Mouse (Mus musculus) spleen, postnatal 4 days (tissue): Measurements from ENCODE around the gene Bnip1.

ENCODE experiments used
- DNase-seq, 2 experiments: peaks; one replicate each; pipeline ENCODE4 v3.0.0; 2022; ENCODE audit warnings: low spot score in 2 of 2

Gene Bnip1

DNA sequence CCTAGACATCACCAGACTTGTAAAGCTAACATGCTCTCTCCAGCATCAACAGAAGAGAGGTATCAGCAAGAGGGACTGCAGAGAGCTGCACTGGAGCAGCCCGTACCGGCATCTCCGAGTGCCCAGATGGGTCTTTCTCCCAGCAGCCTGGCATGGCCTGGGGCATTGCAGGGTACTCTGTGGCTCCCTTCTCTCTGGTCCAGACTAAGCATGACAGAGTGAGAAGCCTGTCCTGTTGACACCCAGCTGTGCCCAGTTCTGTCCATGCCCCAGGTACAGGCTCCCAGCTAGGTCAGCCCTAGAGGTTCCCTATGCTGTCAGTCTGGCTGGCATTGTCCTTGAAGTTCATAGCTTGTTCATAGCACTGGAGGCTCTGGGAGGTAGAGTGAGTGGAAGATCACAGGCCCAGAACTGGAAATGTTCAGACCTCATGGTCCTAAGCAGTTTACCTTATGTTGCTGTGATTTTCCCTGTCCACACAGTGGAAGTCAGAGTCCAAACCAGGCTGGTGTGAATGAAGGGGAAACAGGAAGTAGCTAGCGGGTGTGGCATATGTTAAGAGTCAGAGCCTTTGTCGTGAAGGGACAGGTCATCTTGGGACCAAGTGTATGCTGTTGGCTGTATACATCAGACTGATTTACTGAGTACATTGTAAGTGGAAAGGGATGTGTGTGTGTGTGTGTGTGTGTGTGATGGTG, 12.4 kb downstream of the Bnip1 start:
- no peak for DNase-seq

DNA sequence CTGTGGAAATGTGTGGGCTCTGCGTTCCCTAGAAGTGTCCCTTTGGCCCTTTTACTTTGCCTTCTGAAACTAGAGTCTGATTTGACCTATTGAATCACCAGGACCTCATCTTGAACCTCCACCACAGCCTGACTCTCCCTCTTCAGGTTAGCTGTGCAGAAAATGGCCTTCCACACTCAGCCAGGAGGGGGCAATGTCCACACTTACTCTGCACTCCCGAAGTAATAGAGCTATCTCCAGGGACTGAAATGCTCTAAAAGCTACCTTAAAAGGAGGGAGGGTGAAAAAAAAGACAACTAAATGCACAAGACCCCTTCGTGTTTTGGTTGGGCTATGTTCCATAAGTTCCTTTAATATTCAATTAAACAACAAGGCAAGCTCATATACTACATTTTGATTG, 13.9 kb downstream of the Bnip1 start:
- DNase-seq, result peak; percentile 53 to 77

DNA sequence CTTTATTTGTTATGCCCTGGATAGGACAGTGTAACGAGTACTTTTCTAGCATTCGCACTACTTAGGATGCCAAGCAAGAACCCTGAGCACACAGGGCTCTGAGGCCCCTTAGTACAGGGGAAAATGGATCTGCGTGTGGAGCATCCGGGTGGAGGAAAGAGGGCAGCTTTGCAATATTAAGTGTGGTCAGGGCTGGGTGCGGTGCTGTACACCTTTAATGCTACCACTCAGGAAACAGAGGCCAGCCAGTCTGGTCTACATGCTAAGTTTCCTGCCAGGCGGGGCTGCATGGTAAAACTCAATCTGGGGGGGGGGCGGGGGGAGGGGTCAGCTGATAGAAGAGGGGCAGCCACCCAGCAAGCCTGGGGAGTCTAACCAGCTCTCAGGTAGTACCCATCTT, 14.5 kb downstream of the Bnip1 start:
- DNase-seq, result no peak

DNA sequence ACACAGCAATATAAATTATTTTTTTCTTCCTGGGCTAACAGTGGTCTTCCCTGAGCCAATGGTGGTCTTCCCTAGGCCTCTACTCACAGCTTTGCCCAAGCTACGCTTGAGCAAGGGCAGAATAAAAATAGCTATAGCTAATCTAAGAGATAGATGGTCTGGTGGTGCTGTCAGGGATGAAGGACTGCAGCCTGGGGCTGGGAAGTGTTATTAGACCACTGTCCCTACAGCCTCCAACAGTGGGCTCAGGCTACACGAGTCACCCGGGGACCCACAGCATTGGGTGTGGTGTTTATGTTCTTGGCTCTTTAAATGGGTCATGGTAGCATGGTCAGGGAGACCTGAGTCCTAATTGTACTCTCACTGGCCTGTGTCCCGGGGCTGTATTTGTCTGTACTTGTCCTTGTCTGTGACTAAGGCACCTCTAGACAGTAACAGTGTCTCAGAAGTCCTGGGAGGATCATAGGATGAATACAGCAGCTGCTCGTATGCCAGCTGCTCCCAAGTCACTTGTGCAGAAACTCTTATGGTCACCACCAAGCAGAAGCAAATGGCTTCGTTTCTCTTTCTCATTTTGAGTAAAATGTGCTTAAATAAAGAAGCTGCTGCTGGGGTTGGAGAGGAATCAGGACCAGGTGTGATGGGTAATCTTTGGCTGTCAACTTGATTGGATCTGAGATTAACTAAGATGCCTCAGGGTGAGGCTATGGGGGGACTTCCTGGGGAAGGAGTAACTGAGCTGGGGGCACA, 16.7 kb downstream of the Bnip1 start:
- DNase-seq, result no peak

DNA sequence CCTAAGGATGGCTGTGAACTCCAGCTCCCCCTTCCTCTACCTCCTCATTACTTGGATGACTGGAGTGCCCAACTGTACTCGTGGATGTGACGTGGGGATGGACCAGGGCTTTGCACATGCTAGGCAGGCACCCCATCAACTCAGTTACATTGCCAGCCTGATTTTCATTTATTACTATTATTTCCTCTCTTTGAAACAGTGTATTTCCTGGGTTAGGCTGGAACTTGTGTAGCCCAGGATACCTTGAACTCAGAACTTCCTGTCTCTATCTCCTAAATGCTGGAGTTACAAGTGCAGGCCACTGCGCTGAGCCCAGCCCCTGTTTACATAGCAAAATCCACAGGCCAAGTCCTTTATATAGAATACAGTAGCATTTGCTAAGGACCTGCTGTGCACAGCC, 22.0 kb downstream of the Bnip1 start:
- no peak for DNase-seq

DNA sequence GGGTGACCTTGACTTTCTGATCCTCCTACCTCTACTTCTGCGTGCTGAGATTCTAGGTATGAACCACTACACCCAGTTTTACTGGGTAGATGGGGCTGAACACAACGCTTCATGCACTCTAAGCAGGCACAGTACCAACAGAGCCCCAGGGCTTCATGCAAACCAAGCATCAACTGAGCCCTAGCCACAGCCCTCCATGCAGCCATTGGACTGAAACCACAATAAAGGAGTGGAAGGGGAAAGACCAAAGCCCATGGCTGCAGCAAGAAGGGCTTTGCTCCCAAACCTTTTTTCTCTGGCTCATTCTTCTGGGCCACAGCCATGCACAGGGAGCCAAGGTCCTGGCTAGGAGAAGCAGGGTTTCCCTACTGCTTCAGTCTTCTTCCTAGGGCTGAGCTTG, 31.7 kb downstream of the Bnip1 start:
- no peak for DNase-seq

GRCm38 (mm10) chr17:26813497-26813896, 32.6 kb downstream of the Bnip1 start:
- no peak for DNase-seq

GRCm38 (mm10) chr17:26816810-26817209, 35.9 kb downstream of the Bnip1 start:
- DNase-seq, result no peak

GRCm38 (mm10) chr17:26817776-26818175, 36.9 kb downstream of the Bnip1 start:
- DNase-seq, result no peak

- DNase-seq, result no peak
Measured at GRCm38 (mm10) chr17:26826131-26826530, 45.3 kb downstream of the Bnip1 start.

DNA sequence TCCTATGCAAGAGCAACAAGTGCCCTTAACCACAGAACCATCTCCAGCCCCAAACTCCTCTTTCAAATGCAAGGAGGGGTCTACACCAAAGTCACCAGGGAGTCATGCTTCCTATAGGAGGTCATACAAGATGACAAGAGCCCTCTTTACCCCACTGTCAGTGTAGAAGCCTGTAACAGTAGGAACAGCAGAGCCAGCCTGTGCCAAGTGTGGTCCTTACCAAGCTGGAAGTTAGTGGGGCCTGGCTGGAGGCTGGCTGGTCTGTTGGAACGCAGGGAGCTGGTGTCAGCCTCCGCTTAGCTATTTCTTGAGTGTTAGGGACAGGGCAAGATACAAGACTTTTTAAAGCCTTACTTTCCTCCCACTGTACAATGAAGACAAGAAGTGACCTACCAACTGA, 52.9 kb downstream of the Bnip1 start:
- peak in 1 of 2 experiments; percentile 50 for DNase-seq

- DNase-seq, result peak in 1 of 2 experiments; percentile 52
Measured at GRCm38 (mm10) chr17:26834302-26834965, 53.6 kb downstream of the Bnip1 start.

DNA sequence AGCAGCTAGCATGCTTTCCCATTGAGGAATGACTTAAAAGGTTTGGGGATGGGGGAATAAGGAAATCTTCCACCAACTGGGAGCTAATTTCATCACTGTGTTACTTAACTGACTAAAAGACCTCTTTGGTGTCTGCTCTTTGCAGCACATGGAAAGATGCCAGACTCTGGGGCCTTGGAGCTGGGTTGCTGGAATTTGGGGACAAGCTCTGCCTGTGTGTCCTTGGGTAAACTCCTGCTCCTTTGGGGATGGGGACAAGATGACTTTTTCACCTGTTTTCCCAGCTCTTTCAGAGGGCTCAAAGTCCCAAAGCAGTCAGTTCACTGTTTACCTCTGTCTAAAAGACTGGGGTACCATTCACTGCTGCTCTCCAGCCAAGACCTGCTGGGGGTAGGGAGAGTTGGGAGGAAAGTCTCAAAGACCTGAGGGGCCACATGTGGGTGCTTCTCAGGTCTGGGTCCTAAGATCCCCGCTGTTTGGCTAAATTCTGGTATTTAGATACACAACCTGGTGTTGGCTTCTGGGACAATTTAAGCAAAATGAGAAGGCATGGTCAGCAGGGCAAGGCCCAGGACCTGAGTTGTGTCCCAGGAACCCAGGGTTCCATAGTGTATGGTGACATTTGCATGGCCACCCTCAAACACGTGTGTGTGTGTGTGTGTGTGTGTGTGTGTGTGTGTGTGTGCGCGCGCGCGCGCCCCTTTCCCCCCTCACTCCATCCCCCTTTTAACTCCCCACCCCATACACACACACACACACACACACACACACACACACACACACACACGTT, 54.3 kb downstream of the Bnip1 start:
- peak in 1 of 2 experiments; percentile 46 for DNase-seq

GRCm38 (mm10) chr17:26835956-26836355, 55.1 kb downstream of the Bnip1 start:
- peak in 1 of 2 experiments; percentile 43 for DNase-seq

- peak in 1 of 2 experiments; percentile 40 for DNase-seq
Measured at GRCm38 (mm10) chr17:26836377-26836776, 55.5 kb downstream of the Bnip1 start.

DNA sequence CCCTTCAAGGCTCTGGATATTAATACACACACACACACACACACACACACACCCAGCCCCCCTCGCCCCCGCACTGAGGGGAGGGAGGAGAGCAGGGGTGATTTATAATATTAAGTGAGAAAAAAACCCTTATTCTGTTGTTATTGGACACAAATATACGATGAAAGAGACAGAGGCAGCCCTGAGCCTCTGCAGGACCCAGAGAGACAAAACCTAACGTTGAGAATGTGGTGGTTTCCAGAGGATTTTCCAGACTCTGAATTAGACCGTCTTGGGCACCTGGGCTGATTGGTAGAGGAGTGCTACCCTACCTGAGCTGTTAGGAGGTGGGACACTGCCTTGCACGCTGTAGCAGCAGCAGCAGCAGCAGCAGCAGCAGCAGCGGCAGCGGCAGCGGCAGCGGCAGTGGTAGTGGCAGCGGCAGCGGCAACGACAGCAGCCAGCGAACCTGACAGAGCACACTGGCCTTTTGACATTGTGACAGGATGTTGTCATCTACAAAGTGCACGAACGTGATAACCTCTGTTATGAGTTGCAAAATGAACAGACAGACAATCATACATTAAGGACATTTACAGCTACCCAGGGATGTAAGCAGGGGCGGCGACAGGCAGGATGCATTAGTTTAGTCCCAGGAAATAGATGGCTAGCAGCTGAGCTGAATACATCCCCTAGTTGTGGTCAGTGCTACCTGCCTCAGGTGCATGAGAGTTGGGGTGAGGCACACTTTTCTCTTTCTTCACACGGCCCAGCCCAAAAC, 56.1 kb downstream of the Bnip1 start:
- peak in 1 of 2 experiments; percentile 48 for DNase-seq

DNA sequence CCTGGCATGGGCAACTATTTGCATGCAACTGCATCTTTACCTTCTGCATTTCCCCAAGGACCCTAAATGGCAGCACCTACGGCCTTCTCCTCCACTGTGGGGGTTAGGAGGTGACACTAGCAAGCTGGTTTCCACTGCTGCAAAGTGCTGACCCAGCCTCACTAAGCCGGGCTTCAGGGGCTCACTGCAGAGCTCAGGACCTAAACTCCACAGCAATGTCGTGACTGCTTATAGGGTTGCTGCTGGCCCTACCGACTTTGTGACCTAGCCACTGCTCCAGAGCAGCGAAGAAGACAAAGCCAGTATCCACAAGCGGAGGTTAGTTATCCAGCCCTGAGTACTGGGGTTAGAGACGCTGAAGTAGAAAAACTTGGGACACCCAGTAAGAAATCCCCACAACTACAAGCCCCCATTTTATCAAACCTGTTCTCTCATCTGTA, 56.7 kb downstream of the Bnip1 start:
- DNase-seq, result no peak

GRCm38 (mm10) chr17:26838191-26838910, 57.5 kb downstream of the Bnip1 start:
- no peak for DNase-seq

DNA sequence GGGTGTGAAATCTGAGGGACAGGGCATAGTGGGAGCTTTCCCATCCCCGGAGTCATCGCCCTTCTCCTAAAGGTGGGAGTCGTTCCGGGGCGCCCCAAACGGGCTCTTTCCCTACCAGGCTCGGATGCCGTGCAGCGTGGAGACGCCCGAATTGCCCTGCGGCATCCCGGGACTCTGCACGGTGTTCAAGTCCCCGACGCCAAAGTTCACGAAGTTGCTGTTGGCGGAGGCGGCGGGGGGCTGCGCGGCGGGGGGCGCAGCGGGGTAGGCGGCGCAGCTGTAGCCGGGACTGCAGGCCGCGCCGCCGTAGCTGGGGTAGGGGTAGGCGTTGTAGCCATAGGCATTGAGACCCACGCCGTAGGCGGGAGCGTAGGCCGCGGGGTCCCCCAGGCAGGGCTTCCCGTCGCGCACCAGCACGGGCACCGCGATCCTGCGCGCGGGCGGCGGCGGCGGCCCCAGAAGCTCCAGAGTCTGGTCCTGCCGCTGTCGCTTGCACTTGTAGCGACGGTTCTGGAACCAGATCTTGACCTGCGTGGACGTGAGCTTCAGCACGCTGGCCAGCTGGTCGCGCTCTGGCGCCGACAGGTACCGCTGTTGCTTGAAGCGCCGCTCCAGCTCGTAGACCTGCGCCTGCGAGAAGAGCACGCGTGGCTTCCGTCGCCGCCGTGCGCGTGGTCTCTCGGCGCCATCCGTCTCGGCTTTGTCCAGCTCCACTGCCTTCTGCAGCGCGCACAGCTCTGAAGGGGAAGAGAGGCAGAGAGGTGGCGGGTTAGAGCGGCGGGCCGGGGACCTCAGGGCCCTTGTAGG, 58.2 kb downstream of the Bnip1 start:
- DNase-seq, result no peak
